Mouse (Mus musculus): ENCODE data around the gene Rps5. TPM values are rescaled to one million over a fixed set of nuclear protein-coding genes. Genes with fewer than 3 reads are reported as not detected.
A peak's percentile ranks its signal among the peaks of the same experiment; 100 is the strongest.
"Not testable (repeated sequence)": the region's sequence is repeated elsewhere in the genome, so short reads cannot be mapped to it uniquely, and the experiment has no call there.

Gene Rps5
- 1,220 and 1,261 TPM in 2 replicates for polyA plus RNA-seq (2012; ENCODE audit: insufficient read depth, insufficient read length, missing spikeins)

DNA sequence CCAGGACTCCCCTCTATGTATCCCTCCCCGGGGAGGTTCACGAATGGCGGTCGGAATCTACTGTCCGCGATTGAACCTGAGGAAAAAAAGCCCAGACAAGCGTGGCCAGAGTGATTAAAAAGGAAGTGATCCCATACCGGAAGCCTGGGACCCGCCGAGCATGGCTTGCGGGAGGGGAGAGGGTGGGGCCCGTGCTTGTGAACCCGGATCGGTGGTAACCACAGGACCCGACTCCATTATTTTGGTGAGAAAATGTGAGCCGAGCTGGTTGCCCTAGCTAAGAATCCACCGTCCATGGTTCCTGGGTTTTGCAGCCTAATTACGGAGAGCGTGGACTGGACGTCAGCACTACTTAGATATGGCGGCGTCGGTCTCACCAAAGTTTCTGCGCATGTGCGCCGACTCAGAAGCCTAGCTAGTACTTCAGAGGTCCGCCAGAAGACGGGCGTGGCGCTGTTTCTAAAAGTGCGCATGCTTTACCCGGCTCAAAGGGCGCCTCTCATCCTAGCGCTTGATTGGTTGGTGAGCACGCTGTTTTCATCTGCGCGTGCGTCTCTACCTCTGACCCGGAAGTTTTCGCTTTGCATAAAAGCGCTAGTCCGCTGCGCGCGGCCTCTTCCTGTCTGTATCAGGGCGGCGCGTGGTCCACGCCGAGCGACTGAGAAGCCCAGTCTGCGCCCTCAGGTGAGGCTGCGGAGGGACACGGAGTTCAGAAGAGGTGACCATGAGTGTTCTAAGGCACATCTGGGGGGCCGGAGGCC, at the start of gene Rps5:
Gene Rps5, plus strand, starts transcription at position 586 of the 761 bp plus-strand sequence.
- H3K4me1 ChIP-seq (ENCODE audit: control insufficient read depth, insufficient read depth, low read length), result peaks cover 3% of the 10 kb centered on the region; the same call in 1 of the 2 replicates
- peak within 1 kb of the TSS; percentile 95 for H3K27ac ChIP-seq (ENCODE audit: insufficient read depth, low read depth, low read length)
- TF ChIP-seq POLR2A (IDR thresholded peaks at IDR 0.05; ENCODE audit: borderline replicate concordance, low read depth, low read length) (peak; percentile 72), CTCF (IDR thresholded peaks at IDR 0.05; ENCODE audit: low read depth, low read length) (0 out of 2 replicates have a peak, but pooled peaks have one; percentile 14)
- peak within 1 kb of the TSS; percentile 95 for H3K4me3 ChIP-seq (ENCODE audit: insufficient read depth, low read length)

DNA sequence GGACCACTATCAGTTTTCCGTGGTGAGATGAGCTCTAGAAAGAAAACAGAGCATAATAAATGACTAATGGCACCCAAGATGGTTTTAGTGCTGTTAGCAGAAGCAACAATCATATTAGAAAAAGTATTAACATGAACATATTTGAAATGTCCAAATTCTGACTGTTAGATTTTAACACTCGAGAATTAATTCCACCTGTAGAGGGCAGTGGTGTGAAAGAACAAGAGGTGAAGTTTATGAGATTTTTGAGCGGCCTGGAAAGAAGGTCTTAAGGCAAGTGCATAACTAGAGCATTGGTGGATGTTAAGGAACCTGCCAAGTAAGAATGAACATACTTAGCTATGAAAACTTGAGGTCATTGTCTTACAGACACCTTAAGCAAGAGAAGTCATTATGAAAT, 47.8 kb upstream of the Rps5 start:
- TF ChIP-seq CTCF (IDR thresholded peaks at IDR 0.05; ENCODE audit: low read depth, low read length), result no peak
- no peak for TF ChIP-seq POLR2A (IDR thresholded peaks at IDR 0.05; ENCODE audit: borderline replicate concordance, low read depth, low read length)
- no peak overlapping the region for H3K27ac ChIP-seq (ENCODE audit: insufficient read depth, low read depth, low read length)
- H3K4me3 ChIP-seq (ENCODE audit: insufficient read depth, low read length), result no peak overlapping the region

DNA sequence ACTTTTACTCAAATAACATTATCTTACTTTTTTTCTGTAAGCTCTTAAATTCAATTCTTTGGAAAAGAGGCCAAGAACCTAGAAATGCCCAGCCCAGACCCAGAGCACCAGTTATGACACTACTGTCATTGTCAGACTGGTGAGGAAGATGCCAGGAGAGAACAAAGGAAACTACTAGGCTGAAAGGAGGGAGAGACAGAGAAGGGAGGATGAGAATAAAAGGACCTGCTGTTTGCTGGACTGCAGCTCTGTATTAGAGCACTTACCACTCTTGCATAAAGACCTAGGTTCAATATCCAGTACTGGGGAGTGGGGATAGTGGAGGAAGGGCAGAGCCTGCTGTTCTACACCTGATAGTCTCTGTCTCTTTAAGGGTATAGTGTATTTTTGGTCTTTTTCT, 42.1 kb upstream of the Rps5 start:
- no peak for TF ChIP-seq CTCF (IDR thresholded peaks at IDR 0.05; ENCODE audit: low read depth, low read length)
- TF ChIP-seq POLR2A (IDR thresholded peaks at IDR 0.05; ENCODE audit: borderline replicate concordance, low read depth, low read length), result no peak
- Histone ChIP-seq H3K27ac (ENCODE audit: insufficient read depth, low read depth, low read length) (no peak overlapping the region), H3K4me1 (ENCODE audit: control insufficient read depth, insufficient read depth, low read length) (peaks cover 11% of the 10 kb centered on the region), H3K4me3 (ENCODE audit: insufficient read depth, low read length) (no peak overlapping the region)

More for the DNA sequence above, 47.8 kb upstream of the Rps5 start:
- no peaks in the 10 kb centered on the region for H3K4me1 ChIP-seq (ENCODE audit: control insufficient read depth, insufficient read depth, low read length)

DNA sequence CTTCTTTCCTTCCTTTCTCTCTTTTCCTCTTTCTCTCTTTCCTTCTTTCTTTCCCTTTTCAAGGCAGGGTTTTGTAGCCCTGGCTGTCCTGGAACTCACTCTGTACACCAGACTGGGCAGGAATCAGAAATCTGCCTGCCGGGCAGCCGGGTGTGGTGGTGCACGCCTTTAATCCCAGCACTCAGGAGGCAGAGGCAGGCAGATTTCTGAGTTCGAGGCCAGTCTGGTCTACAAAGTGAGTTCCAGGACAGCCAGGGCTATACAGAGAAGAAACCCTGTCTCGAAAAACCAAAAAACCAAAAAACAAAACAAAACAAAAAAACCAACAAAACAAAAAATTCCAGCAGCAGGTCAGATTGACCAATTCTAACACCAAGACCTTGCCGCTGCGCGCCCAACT, 41.6 kb upstream of the Rps5 start:
- not testable (repeated sequence) for H3K27ac ChIP-seq (ENCODE audit: insufficient read depth, low read depth, low read length)
- Histone ChIP-seq H3K4me1 (ENCODE audit: control insufficient read depth, insufficient read depth, low read length) (peaks cover 11% of the 10 kb centered on the region), H3K4me3 (ENCODE audit: insufficient read depth, low read length) (peak overlapping the region; percentile 67)

DNA sequence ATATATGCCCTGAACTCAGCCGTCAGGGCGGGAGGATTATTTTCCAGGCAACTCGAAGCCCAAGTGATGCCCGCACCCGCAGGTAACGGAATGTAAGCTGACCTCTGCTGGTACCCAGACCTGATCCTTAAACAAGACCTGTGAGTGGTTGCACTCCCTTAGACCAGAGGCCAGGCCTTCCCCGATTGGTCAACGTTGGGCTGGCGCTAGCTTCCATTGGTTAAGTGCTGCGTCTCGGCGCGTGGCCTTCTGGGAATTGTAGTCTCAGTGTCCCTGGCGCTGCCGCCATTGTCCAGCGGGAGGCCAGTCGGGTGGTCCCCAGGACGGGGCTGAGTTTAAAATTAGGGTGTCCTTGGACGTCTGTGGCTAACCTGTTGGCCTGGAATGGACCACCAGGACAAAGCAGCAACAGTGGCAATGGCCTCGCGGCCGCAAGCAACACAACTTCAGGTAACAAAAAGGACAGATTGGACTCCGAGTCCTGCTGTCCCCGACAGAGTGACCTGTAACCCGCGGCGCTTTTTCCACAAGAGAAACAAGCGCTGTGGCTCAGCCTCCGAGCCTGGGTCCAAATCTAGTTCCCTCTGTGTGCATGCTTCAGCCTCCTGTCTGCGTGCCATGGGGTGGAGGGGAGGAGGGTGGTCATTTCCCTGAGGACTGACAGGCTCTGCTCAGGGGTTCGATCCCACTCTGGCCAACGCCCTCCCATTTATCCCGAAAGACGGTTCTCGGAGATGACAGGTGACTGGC, 41.0 kb upstream of the Rps5 start, which contains the start of gene Zfp128:
Gene Zfp128, plus strand, starts transcription at position 267 of the 750 bp plus-strand sequence.
- Histone ChIP-seq H3K4me3 (ENCODE audit: insufficient read depth, low read length) (peak within 1 kb of the TSS; percentile 67), H3K4me1 (ENCODE audit: control insufficient read depth, insufficient read depth, low read length) (peaks cover 11% of the 10 kb centered on the region), H3K27ac (ENCODE audit: insufficient read depth, low read depth, low read length) (no peak within 1 kb of the TSS)
- TF ChIP-seq POLR2A (IDR thresholded peaks at IDR 0.05; ENCODE audit: borderline replicate concordance, low read depth, low read length), result no peak
- TF ChIP-seq CTCF (IDR thresholded peaks at IDR 0.05; ENCODE audit: low read depth, low read length), result 0 out of 2 replicates have a peak, but pooled peaks have one; percentile 28

DNA sequence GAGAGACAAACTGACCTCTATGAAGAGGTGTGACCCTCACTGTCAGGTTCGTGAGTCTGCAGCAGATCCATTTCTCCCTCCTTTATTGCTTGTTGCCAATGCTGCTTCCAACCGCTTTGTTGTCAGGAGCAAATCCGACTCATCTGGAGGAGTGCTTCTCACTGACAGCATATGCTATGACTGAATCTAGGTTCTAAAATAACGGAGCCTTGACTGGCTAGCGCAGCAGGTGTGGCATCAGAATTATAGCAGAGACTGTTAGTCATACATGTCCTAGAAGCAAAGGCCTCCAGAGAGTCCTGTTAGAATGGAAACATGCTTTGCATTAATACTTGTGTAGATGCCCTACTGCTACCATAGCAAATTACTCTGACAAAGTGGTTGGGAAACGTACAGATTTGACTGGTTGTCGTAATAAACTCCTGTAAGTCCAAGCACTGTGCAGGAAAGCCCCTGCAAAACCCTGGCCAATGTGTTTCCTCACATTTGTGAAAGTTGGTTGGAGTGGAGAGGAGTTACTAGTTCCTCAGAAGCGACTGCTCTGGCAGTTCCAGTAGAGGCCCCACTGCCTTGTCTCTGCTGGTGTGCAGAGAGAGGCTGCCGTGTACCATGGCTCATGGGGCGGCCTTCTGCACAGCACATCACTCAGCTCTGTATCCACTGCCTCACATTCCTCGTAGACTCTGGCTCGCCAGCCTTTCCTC, 35.4 kb upstream of the Rps5 start:
- no peak overlapping the region for H3K4me3 ChIP-seq (ENCODE audit: insufficient read depth, low read length)
- H3K4me1 ChIP-seq (ENCODE audit: control insufficient read depth, insufficient read depth, low read length), result peaks cover 11% of the 10 kb centered on the region
- no peak for TF ChIP-seq POLR2A (IDR thresholded peaks at IDR 0.05; ENCODE audit: borderline replicate concordance, low read depth, low read length)
- TF ChIP-seq CTCF (IDR thresholded peaks at IDR 0.05; ENCODE audit: low read depth, low read length), result no peak
- no peak overlapping the region for H3K27ac ChIP-seq (ENCODE audit: insufficient read depth, low read depth, low read length)

DNA sequence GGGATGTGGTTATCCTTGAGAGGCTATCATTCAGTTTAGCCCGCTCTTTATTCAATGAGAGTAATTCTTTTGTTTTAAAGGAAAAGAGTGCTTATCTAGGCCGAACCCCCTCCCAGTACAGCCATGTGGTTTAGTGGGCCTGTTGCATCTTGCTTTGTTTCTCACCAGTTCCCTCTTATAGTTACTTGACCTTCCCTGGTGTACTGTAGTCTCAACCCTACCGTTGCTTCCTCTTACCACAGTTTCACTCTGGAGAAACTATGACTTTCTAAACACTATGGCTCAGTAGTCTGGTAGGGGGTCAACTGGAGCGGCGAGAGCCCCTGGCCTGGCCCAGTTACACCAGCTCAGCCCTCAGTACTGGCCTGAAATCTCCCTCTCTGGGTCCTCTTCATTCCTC, 34.5 kb upstream of the Rps5 start:
- Histone ChIP-seq H3K27ac (ENCODE audit: insufficient read depth, low read depth, low read length) (no peak overlapping the region), H3K4me1 (ENCODE audit: control insufficient read depth, insufficient read depth, low read length) (peaks cover 7% of the 10 kb centered on the region; the same call in 1 of the 2 replicates), H3K4me3 (ENCODE audit: insufficient read depth, low read length) (no peak overlapping the region)
- TF ChIP-seq CTCF (IDR thresholded peaks at IDR 0.05; ENCODE audit: low read depth, low read length) (no peak), POLR2A (IDR thresholded peaks at IDR 0.05; ENCODE audit: borderline replicate concordance, low read depth, low read length) (no peak)

DNA sequence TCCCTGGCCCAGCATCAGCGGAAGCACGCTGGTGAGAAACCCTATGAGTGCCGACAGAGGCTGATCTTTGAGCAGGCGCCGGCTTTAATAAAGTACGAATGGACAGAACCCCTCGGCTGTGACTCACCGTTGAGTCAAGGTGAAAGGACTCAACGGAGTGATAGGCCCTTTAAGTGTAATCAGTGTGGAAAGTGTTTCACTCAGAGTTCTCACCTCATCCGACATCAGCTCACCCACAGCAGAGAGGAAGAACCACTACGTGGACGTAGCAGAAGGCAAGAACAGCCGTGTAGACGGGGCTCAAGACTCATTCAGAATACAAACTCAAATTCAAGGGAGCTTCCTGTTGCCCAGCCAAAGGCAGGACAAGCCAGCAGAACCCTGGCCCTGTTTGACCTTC, 31.2 kb upstream of the Rps5 start:
- no peak overlapping the region for H3K4me3 ChIP-seq (ENCODE audit: insufficient read depth, low read length)
- TF ChIP-seq CTCF (IDR thresholded peaks at IDR 0.05; ENCODE audit: low read depth, low read length) (no peak), POLR2A (IDR thresholded peaks at IDR 0.05; ENCODE audit: borderline replicate concordance, low read depth, low read length) (no peak)
- H3K27ac ChIP-seq (ENCODE audit: insufficient read depth, low read depth, low read length), result no peak overlapping the region
- peaks cover 7% of the 10 kb centered on the region; the same call in 1 of the 2 replicates for H3K4me1 ChIP-seq (ENCODE audit: control insufficient read depth, insufficient read depth, low read length)

DNA sequence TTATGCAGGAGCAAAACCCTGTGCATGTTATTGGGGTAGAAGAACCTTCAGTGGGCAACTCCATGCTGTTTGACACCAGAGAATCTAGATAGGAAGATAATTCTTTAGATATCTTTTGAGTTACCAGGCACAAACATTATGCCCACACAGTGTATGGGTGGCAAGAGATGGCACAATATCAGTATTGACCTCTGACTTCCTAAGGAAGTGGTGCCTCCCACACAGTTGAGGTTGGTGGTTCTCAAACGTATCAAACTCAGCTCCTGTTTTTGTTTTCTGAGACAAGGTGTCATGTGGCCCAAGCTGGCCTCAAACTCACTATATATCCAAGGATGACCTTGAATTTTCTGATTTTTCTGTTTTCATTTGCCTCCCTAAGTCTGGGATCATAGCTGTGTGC, 30.8 kb upstream of the Rps5 start:
- no peak overlapping the region for H3K4me3 ChIP-seq (ENCODE audit: insufficient read depth, low read length)
- H3K4me1 ChIP-seq (ENCODE audit: control insufficient read depth, insufficient read depth, low read length), result peaks cover 7% of the 10 kb centered on the region; the same call in 1 of the 2 replicates
- H3K27ac ChIP-seq (ENCODE audit: insufficient read depth, low read depth, low read length), result no peak overlapping the region
- TF ChIP-seq POLR2A (IDR thresholded peaks at IDR 0.05; ENCODE audit: borderline replicate concordance, low read depth, low read length) (no peak), CTCF (IDR thresholded peaks at IDR 0.05; ENCODE audit: low read depth, low read length) (no peak)
